Mouse (Mus musculus): Measurements from ENCODE around the gene Ctf2. TPM values are rescaled to one million over a fixed set of nuclear protein-coding genes. Genes with fewer than 3 reads are reported as not detected.

The Ctf2 gene
- polyA plus RNA-seq, 1 experiment from 2014 or later, result not detected

DNA sequence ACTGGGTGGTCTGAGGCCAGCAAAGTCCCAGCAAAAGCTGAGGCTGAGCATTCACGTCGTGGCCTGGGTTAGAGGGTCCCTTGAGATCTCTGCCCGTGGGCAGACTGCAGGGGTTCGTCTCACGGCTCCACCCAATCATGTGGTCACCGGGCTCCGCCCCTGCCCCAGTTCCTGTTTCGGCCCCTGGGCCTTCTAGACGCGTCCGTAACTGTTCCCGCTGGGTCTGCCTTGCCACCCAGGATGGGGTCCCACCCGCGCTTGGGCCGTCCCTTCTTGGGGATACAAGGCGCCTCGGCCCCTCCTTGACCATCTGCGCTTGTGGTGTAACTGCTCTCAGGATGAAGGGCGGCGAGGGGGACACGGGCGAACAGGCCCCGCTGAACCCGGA, 37.7 kb upstream of the Ctf2 start, which contains the start of gene Orai3:
Orai3 (plus strand) TSS at position 165 of the 388 bp plus-strand sequence.
- peak; percentile 57; the same call in 1 of the 2 replicates for ATAC-seq (ENCODE audit: low FRiP score)
- Histone ChIP-seq H3K4me2 (peak within 1 kb of the TSS; percentile 65), H3K36me3 (peaks cover 40% of the 10 kb centered on the region), H3K27me3 (no peaks in the 10 kb centered on the region), H3K4me3 (peak within 1 kb of the TSS; percentile 43), H3K9me3 (no peaks in the 10 kb centered on the region), H3K9ac (peak within 1 kb of the TSS; percentile 78), H3K27ac (peak within 1 kb of the TSS; percentile 75), H3K4me1 (replicated peaks) (peaks cover 30% of the 10 kb centered on the region)
- 0% methylated on average over 24 of the region's 24 CpGs for WGBS

- peaks cover 46% of the 10 kb centered on the region for H3K36me3 ChIP-seq
- H3K27me3 ChIP-seq, result no peaks in the 10 kb centered on the region
- H3K4me1 ChIP-seq (replicated peaks), result peaks cover 30% of the 10 kb centered on the region
- H3K4me2 ChIP-seq, result peak overlapping the region; percentile 65
- no peaks in the 10 kb centered on the region for H3K9me3 ChIP-seq
- ATAC-seq (ENCODE audit: low FRiP score), result peak; percentile 82
- H3K4me3 ChIP-seq, result peak overlapping the region; percentile 43
- WGBS, result under 1% methylated on average over 16 of the region's 16 CpGs
- H3K27ac ChIP-seq, result peak overlapping the region; percentile 75
- H3K9ac ChIP-seq, result peak overlapping the region; percentile 78
Observed at GRCm38 (mm10) chr7:127768997-127769593, 37.1 kb upstream of the Ctf2 start.

GRCm38 (mm10) chr7:127768346-127768996, 36.5 kb upstream of the Ctf2 start:
- WGBS, result 51% methylated on average over 13 of the region's 13 CpGs
- H3K27ac ChIP-seq, result peak overlapping the region; percentile 24; the same call in 1 of the 2 replicates
- no peak overlapping the region for H3K9ac ChIP-seq
- ATAC-seq (ENCODE audit: low FRiP score), result peak; percentile 40
- peaks cover 30% of the 10 kb centered on the region for H3K4me1 ChIP-seq (replicated peaks)
- H3K4me3 ChIP-seq, result no peak overlapping the region
- peaks cover 52% of the 10 kb centered on the region for H3K36me3 ChIP-seq
- H3K4me2 ChIP-seq, result 0 out of 2 replicates have a peak overlapping the region, but pooled peaks have one; percentile 65
- H3K9me3 ChIP-seq, result no peaks in the 10 kb centered on the region
- H3K27me3 ChIP-seq, result no peaks in the 10 kb centered on the region

- Histone ChIP-seq H3K4me3 (no peak overlapping the region), H3K9ac (peak overlapping the region; percentile 49; the same call in 1 of the 2 replicates), H3K36me3 (peaks cover 57% of the 10 kb centered on the region), H3K27ac (peak overlapping the region; percentile 24; the same call in 1 of the 2 replicates), H3K4me2 (no peak overlapping the region), H3K4me1 (replicated peaks) (peaks cover 30% of the 10 kb centered on the region), H3K27me3 (no peaks in the 10 kb centered on the region), H3K9me3 (no peaks in the 10 kb centered on the region)
- WGBS, result 93% methylated on average over 19 of the region's 19 CpGs
- no peak for ATAC-seq (ENCODE audit: low FRiP score)
Observed at GRCm38 (mm10) chr7:127767671-127768345, 35.8 kb upstream of the Ctf2 start.

GRCm38 (mm10) chr7:127766851-127767609, 35.1 kb upstream of the Ctf2 start:
- H3K4me1 ChIP-seq (replicated peaks), result peaks cover 30% of the 10 kb centered on the region
- no peaks in the 10 kb centered on the region for H3K27me3 ChIP-seq
- no peak overlapping the region for H3K4me3 ChIP-seq
- no peaks in the 10 kb centered on the region for H3K9me3 ChIP-seq
- no peak overlapping the region for H3K4me2 ChIP-seq
- H3K36me3 ChIP-seq, result peaks cover 62% of the 10 kb centered on the region
- no peak for ATAC-seq (ENCODE audit: low FRiP score)
- no peak overlapping the region for H3K9ac ChIP-seq
- 83% methylated on average over 17 of the region's 17 CpGs for WGBS
- no peak overlapping the region for H3K27ac ChIP-seq

GRCm38 (mm10) chr7:127765756-127766155, 33.8 kb upstream of the Ctf2 start:
- H3K9me3 ChIP-seq, result no peaks in the 10 kb centered on the region
- H3K27ac ChIP-seq, result no peak overlapping the region
- peaks cover 28% of the 10 kb centered on the region for H3K4me1 ChIP-seq (replicated peaks)
- no peak overlapping the region for H3K4me2 ChIP-seq
- H3K9ac ChIP-seq, result no peak overlapping the region
- H3K27me3 ChIP-seq, result no peaks in the 10 kb centered on the region
- peaks cover 73% of the 10 kb centered on the region for H3K36me3 ChIP-seq
- no peak for ATAC-seq (ENCODE audit: low FRiP score)
- WGBS, result 91% methylated on average over 2 of the region's 2 CpGs
- no peak overlapping the region for H3K4me3 ChIP-seq

DNA sequence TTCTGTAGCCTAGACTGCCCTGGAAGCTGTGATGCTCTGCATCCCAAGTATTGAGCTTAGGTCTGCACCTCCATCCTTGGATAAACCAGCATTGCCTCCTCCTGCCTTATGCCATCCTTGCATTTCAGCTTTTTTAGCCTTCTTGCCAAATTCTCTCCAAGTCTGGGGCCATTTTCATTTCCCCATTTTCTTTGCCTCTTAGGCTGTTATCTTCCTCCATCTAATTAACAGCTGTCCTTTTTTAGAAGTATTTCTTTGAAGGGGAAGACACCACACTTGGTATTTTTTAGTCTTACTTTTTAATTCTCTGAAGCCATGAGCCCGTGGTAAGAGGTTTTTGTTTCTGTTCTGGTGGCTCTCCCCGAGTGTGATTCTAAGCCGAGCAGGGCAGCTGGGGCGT, 31.7 kb upstream of the Ctf2 start:
- Histone ChIP-seq H3K4me3 (no peak overlapping the region), H3K4me1 (replicated peaks) (peaks cover 10% of the 10 kb centered on the region), H3K9me3 (no peaks in the 10 kb centered on the region), H3K27ac (no peak overlapping the region), H3K4me2 (no peak overlapping the region), H3K36me3 (peaks cover 81% of the 10 kb centered on the region), H3K27me3 (no peaks in the 10 kb centered on the region), H3K9ac (no peak overlapping the region)
- WGBS, result 94% methylated on average over 4 of the region's 4 CpGs
- no peak for ATAC-seq (ENCODE audit: low FRiP score)

DNA sequence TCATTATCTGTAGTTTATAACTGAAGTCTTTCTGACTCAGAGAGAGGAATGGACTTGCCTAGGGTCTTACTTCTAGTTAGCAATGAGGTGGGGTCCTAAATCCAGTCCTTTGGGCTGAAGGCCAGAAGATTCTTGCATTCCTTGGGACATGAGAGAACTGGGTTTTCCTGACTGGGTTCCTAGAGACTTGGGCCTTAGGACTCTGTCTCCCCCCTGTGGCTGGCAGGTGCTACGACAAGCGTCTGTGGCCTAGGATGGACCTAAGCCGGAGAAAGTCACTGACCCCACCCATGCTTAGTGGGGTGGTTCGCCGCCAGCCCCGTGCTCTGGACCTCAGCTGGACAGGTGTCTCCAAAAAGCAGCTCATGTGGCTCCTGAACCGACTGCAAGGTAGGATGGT, 29.1 kb upstream of the Ctf2 start:
- Histone ChIP-seq H3K36me3 (peaks cover 81% of the 10 kb centered on the region), H3K9me3 (no peaks in the 10 kb centered on the region), H3K4me3 (no peak overlapping the region), H3K4me2 (no peak overlapping the region), H3K9ac (no peak overlapping the region), H3K27me3 (no peaks in the 10 kb centered on the region), H3K27ac (no peak overlapping the region), H3K4me1 (replicated peaks) (peaks cover 20% of the 10 kb centered on the region)
- 52% methylated on average over 7 of the region's 7 CpGs for WGBS
- no peak for ATAC-seq (ENCODE audit: low FRiP score)

DNA sequence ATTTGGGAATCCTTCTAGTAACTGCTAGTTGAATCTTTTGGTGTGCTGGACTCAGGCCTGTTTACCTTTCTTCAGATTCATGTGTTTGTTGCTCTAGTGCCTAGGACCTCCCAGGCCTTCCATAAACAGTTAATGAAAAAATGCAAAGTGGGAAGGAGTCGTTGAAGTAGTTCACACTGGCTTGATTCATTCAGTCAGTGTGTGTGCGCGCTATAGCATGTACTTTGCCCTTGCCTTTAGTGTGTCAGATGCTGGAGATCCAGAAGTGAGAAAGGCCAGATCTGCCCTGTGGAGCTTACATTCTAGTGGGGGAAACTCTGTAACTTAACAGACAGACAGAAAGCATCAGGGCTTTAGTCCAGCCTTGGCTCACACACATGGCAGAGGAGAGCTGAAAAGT, 28.5 kb upstream of the Ctf2 start:
- Histone ChIP-seq H3K27me3 (no peaks in the 10 kb centered on the region), H3K4me2 (no peak overlapping the region), H3K9ac (no peak overlapping the region), H3K4me3 (no peak overlapping the region), H3K27ac (no peak overlapping the region), H3K9me3 (no peaks in the 10 kb centered on the region), H3K4me1 (replicated peaks) (peaks cover 25% of the 10 kb centered on the region), H3K36me3 (peaks cover 81% of the 10 kb centered on the region)
- 91% methylated on average over 3 of the region's 3 CpGs for WGBS
- no peak for ATAC-seq (ENCODE audit: low FRiP score)

GRCm38 (mm10) chr7:127759716-127760115, 27.8 kb upstream of the Ctf2 start:
- Histone ChIP-seq H3K36me3 (peaks cover 81% of the 10 kb centered on the region), H3K4me2 (no peak overlapping the region), H3K9me3 (no peaks in the 10 kb centered on the region), H3K4me1 (replicated peaks) (peaks cover 31% of the 10 kb centered on the region), H3K27me3 (no peaks in the 10 kb centered on the region), H3K9ac (0 out of 2 replicates have a peak overlapping the region, but pooled peaks have one; percentile 13), H3K27ac (no peak overlapping the region), H3K4me3 (no peak overlapping the region)
- ATAC-seq (ENCODE audit: low FRiP score), result no peak
- 84% methylated on average over 6 of the region's 6 CpGs for WGBS

GRCm38 (mm10) chr7:127753741-127754140, 21.8 kb upstream of the Ctf2 start:
- ATAC-seq (ENCODE audit: low FRiP score), result no peak
- H3K4me2 ChIP-seq, result no peak overlapping the region
- peaks cover 98% of the 10 kb centered on the region for H3K36me3 ChIP-seq
- peaks cover 51% of the 10 kb centered on the region for H3K4me1 ChIP-seq (replicated peaks)
- 93% methylated on average over 7 of the region's 7 CpGs for WGBS
- H3K27ac ChIP-seq, result no peak overlapping the region
- H3K9me3 ChIP-seq, result no peaks in the 10 kb centered on the region
- no peaks in the 10 kb centered on the region for H3K27me3 ChIP-seq
- H3K9ac ChIP-seq, result peak overlapping the region; percentile 59; the same call in 1 of the 2 replicates
- no peak overlapping the region for H3K4me3 ChIP-seq

DNA sequence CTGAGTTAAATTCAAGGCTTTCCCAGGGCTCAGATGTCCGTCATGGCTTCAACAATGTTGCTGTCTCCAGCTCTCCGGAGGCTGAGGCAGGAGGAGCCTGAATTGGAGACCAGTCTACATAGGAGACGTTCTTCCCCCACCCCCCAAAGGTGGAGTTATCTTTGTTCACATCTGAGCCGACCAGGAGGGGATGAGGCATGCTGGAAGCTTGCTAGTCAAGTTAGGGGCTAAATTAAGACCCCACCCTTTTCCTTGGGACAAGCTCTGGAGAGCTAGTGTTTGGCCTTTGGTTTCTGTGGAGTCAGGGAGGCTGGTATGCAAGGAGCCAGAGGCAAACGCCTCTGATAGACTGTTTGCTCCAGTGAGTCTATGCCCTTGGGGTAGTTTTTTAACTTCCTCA, 21.2 kb upstream of the Ctf2 start:
- Histone ChIP-seq H3K4me3 (no peak overlapping the region), H3K27me3 (no peaks in the 10 kb centered on the region), H3K4me1 (replicated peaks) (peaks cover 55% of the 10 kb centered on the region), H3K4me2 (no peak overlapping the region), H3K36me3 (peaks cover 100% of the 10 kb centered on the region), H3K9me3 (no peaks in the 10 kb centered on the region), H3K9ac (peak overlapping the region; percentile 29), H3K27ac (no peak overlapping the region)
- WGBS, result 84% methylated on average over 5 of the region's 5 CpGs
- ATAC-seq (ENCODE audit: low FRiP score), result no peak
